Mouse (Mus musculus): ENCODE measurements around the gene Gpatch2l. TPM values are rescaled to one million over a fixed set of nuclear protein-coding genes. Genes with fewer than 3 reads are reported as not detected.
A peak's percentile ranks its signal among the peaks of the same experiment; 100 is the strongest.

Gene Gpatch2l
- 18.2 and 20.1 TPM in 2 replicates for polyA plus RNA-seq (2016; fragmentation: Nextera tagmentation; extraction: Ambion mirVana)

- under 1% methylated on average over 58 of the region's 58 CpGs for WGBS
- peaks cover 27% of the 10 kb centered on the region for H3K36me3 ChIP-seq
- peaks cover 28% of the 10 kb centered on the region for H3K4me1 ChIP-seq
- H3K4me3 ChIP-seq = peak within 1 kb of the TSS; percentile 85
- peak; percentile 95 for DNase-seq (ENCODE audit: low spot score)
- H3K9me3 ChIP-seq (replicated peaks) = no peaks in the 10 kb centered on the region
- H3K27me3 ChIP-seq (ENCODE audit: low read depth, poor library complexity, severe bottlenecking) = no peaks in the 10 kb centered on the region
- peak within 1 kb of the TSS; percentile 91 for H3K27ac ChIP-seq (replicated peaks)
Observed at GRCm38 (mm10) chr12:86241604-86242536, at the start of gene Gpatch2l. Gpatch2l (plus strand) TSS chr12:86241858.

- 75% methylated on average over 15 of the region's 15 CpGs for WGBS
- H3K4me1 ChIP-seq = peaks cover 16% of the 10 kb centered on the region
- no peaks in the 10 kb centered on the region for H3K9me3 ChIP-seq (replicated peaks)
- no peak overlapping the region for H3K27ac ChIP-seq (replicated peaks)
- H3K36me3 ChIP-seq = no peaks in the 10 kb centered on the region
- 0 out of 2 replicates have a peak, but pooled peaks cover 7% of the 10 kb centered on the region for H3K27me3 ChIP-seq (ENCODE audit: low read depth, poor library complexity, severe bottlenecking)
- no peak for DNase-seq (ENCODE audit: low spot score)
- no peak overlapping the region for H3K4me3 ChIP-seq
Observed at GRCm38 (mm10) chr12:86192036-86192449, 49.6 kb upstream of the Gpatch2l start.

- no peak overlapping the region for H3K4me3 ChIP-seq
- 90% methylated on average over 7 of the region's 7 CpGs for WGBS
- no peaks in the 10 kb centered on the region for H3K27me3 ChIP-seq (ENCODE audit: low read depth, poor library complexity, severe bottlenecking)
- no peaks in the 10 kb centered on the region for H3K36me3 ChIP-seq
- H3K4me1 ChIP-seq = no peaks in the 10 kb centered on the region
- DNase-seq (ENCODE audit: low spot score) = no peak
- 0 out of 2 replicates have a peak, but pooled peaks cover 4% of the 10 kb centered on the region for H3K9me3 ChIP-seq (replicated peaks)
- H3K27ac ChIP-seq (replicated peaks) = no peak overlapping the region
Observed at GRCm38 (mm10) chr12:86196944-86197343, 44.7 kb upstream of the Gpatch2l start.

- no peak for DNase-seq (ENCODE audit: low spot score)
- 0 out of 2 replicates have a peak, but pooled peaks cover 4% of the 10 kb centered on the region for H3K9me3 ChIP-seq (replicated peaks)
- peaks cover 12% of the 10 kb centered on the region for H3K4me1 ChIP-seq
- 0 out of 2 replicates have a peak, but pooled peaks cover 1% of the 10 kb centered on the region for H3K27me3 ChIP-seq (ENCODE audit: low read depth, poor library complexity, severe bottlenecking)
- H3K4me3 ChIP-seq = no peak overlapping the region
- H3K36me3 ChIP-seq = no peaks in the 10 kb centered on the region
- H3K27ac ChIP-seq (replicated peaks) = no peak overlapping the region
- 84% methylated on average over 8 of the region's 8 CpGs for WGBS
Observed at GRCm38 (mm10) chr12:86203443-86204057, 38.1 kb upstream of the Gpatch2l start.

GRCm38 (mm10) chr12:86211099-86211520 is 30.5 kb upstream of the Gpatch2l start:
- Histone ChIP-seq H3K27me3 (ENCODE audit: low read depth, poor library complexity, severe bottlenecking) (peaks cover 77% of the 10 kb centered on the region), H3K4me3 (peak overlapping the region; percentile 47), H3K36me3 (no peaks in the 10 kb centered on the region), H3K4me1 (peaks cover 42% of the 10 kb centered on the region), H3K9me3 (replicated peaks) (no peaks in the 10 kb centered on the region), H3K27ac (replicated peaks) (no peak overlapping the region)
- WGBS = under 1% methylated on average over 19 of the region's 19 CpGs
- DNase-seq (ENCODE audit: low spot score) = peak; percentile 38

- H3K9me3 ChIP-seq (replicated peaks) = no peaks in the 10 kb centered on the region
- H3K27ac ChIP-seq (replicated peaks) = no peak overlapping the region
- H3K27me3 ChIP-seq (ENCODE audit: low read depth, poor library complexity, severe bottlenecking) = peaks cover 81% of the 10 kb centered on the region
- no peaks in the 10 kb centered on the region for H3K36me3 ChIP-seq
- H3K4me3 ChIP-seq = no peak overlapping the region
- peaks cover 48% of the 10 kb centered on the region for H3K4me1 ChIP-seq
- WGBS = 41% methylated on average over 15 of the region's 15 CpGs
- DNase-seq (ENCODE audit: low spot score) = peak; percentile 69
Observed at GRCm38 (mm10) chr12:86212693-86213470, 28.8 kb upstream of the Gpatch2l start.

- H3K27ac ChIP-seq (replicated peaks) = no peak overlapping the region
- WGBS = 11% methylated on average over 24 of the region's 24 CpGs
- peaks cover 77% of the 10 kb centered on the region for H3K27me3 ChIP-seq (ENCODE audit: low read depth, poor library complexity, severe bottlenecking)
- peaks cover 48% of the 10 kb centered on the region for H3K4me1 ChIP-seq
- no peaks in the 10 kb centered on the region for H3K36me3 ChIP-seq
- 0 out of 2 replicates have a peak, but pooled peaks cover 4% of the 10 kb centered on the region for H3K9me3 ChIP-seq (replicated peaks)
- peak overlapping the region; percentile 35 for H3K4me3 ChIP-seq
- peak; percentile 14 for DNase-seq (ENCODE audit: low spot score)
Observed at GRCm38 (mm10) chr12:86214201-86214600, 27.5 kb upstream of the Gpatch2l start.

- Histone ChIP-seq H3K9me3 (replicated peaks) (0 out of 2 replicates have a peak, but pooled peaks cover 5% of the 10 kb centered on the region), H3K4me1 (peaks cover 50% of the 10 kb centered on the region), H3K27me3 (ENCODE audit: low read depth, poor library complexity, severe bottlenecking) (peaks cover 77% of the 10 kb centered on the region), H3K4me3 (peak overlapping the region; percentile 54), H3K27ac (replicated peaks) (peak overlapping the region; percentile 77), H3K36me3 (no peaks in the 10 kb centered on the region)
- DNase-seq (ENCODE audit: low spot score) = peak; percentile 83
- under 1% methylated on average over 22 of the region's 22 CpGs for WGBS
Observed at GRCm38 (mm10) chr12:86216687-86217421, 24.8 kb upstream of the Gpatch2l start.

GRCm38 (mm10) chr12:86220200-86221021 is 21.2 kb upstream of the Gpatch2l start:
- H3K36me3 ChIP-seq = no peaks in the 10 kb centered on the region
- peaks cover 29% of the 10 kb centered on the region for H3K4me1 ChIP-seq
- H3K9me3 ChIP-seq (replicated peaks) = 0 out of 2 replicates have a peak, but pooled peaks cover 5% of the 10 kb centered on the region
- H3K4me3 ChIP-seq = peak overlapping the region; percentile 50
- H3K27ac ChIP-seq (replicated peaks) = peak overlapping the region; percentile 87
- DNase-seq (ENCODE audit: low spot score) = peak; percentile 60
- H3K27me3 ChIP-seq (ENCODE audit: low read depth, poor library complexity, severe bottlenecking) = peaks cover 46% of the 10 kb centered on the region
- WGBS = 6% methylated on average over 38 of the region's 38 CpGs

- Histone ChIP-seq H3K27me3 (ENCODE audit: low read depth, poor library complexity, severe bottlenecking) (peaks cover 38% of the 10 kb centered on the region), H3K27ac (replicated peaks) (peak overlapping the region; percentile 87), H3K4me1 (peaks cover 26% of the 10 kb centered on the region), H3K36me3 (no peaks in the 10 kb centered on the region), H3K4me3 (peak overlapping the region; percentile 50), H3K9me3 (replicated peaks) (0 out of 2 replicates have a peak, but pooled peaks cover 5% of the 10 kb centered on the region)
- 45% methylated on average over 16 of the region's 16 CpGs for WGBS
- DNase-seq (ENCODE audit: low spot score) = peak; percentile 38
Observed at GRCm38 (mm10) chr12:86221074-86221703, 20.5 kb upstream of the Gpatch2l start.

GRCm38 (mm10) chr12:86234295-86234694 is 7.4 kb upstream of the Gpatch2l start:
- WGBS = 72% methylated on average over 4 of the region's 4 CpGs
- H3K27me3 ChIP-seq (ENCODE audit: low read depth, poor library complexity, severe bottlenecking) = no peaks in the 10 kb centered on the region
- H3K27ac ChIP-seq (replicated peaks) = no peak overlapping the region
- DNase-seq (ENCODE audit: low spot score) = no peak
- no peaks in the 10 kb centered on the region for H3K4me1 ChIP-seq
- no peaks in the 10 kb centered on the region for H3K9me3 ChIP-seq (replicated peaks)
- H3K36me3 ChIP-seq = no peaks in the 10 kb centered on the region
- H3K4me3 ChIP-seq = no peak overlapping the region
